Mouse (Mus musculus): ENCODE results near the gene Ddx11. TPM values are rescaled to one million over a fixed set of nuclear protein-coding genes. Genes with fewer than 3 reads are reported as not detected.

The Ddx11 gene
- polyA plus RNA-seq (2014; fragmentation: Illumina TruSeq; extraction: RNeasy Lipid Tissue Mini Kit (QIAGEN cat#74804); ENCODE audit: low replicate concordance), result 1.7 TPM

GRCm38 (mm10) chr17:66123066-66123815 lies at the start of gene Ddx11:
Gene Ddx11, plus strand, starts transcription at chr17:66123520.

GRCm38 (mm10) chr17:66076934-66077333 lies 46.4 kb upstream of the Ddx11 start, which contains the start of gene Ankrd12:
Gene Ankrd12, minus strand, starts transcription at chr17:66077089.

GRCm38 (mm10) chr17:66101380-66102330 lies 21.7 kb upstream of the Ddx11 start, which contains the start of gene Ndufv2:
Gene Ndufv2, minus strand, starts transcription at chr17:66101559.

GRCm38 (mm10) chr17:66111402-66111959 lies 11.8 kb upstream of the Ddx11 start, which contains the start of gene Washc1:
Gene Washc1, plus strand, starts transcription at chr17:66111545.

Other genes with a start within 250 kb of the Ddx11 start
- gene Ralbp1, start 237.7 kb upstream of the Ddx11 start, polyA plus RNA-seq (2014; fragmentation: Illumina TruSeq; extraction: RNeasy Lipid Tissue Mini Kit (QIAGEN cat#74804); ENCODE audit: low replicate concordance), result 40.3 TPM
- 86.9 TPM for gene Twsg1, start 172.3 kb upstream of the Ddx11 start, polyA plus RNA-seq (2014; fragmentation: Illumina TruSeq; extraction: RNeasy Lipid Tissue Mini Kit (QIAGEN cat#74804); ENCODE audit: low replicate concordance)
- gene Ankrd12, start 46.4 kb upstream of the Ddx11 start, polyA plus RNA-seq (2014; fragmentation: Illumina TruSeq; extraction: RNeasy Lipid Tissue Mini Kit (QIAGEN cat#74804); ENCODE audit: low replicate concordance), result 32.8 TPM
- 991 TPM for gene Ndufv2, start 22.0 kb upstream of the Ddx11 start, polyA plus RNA-seq (2014; fragmentation: Illumina TruSeq; extraction: RNeasy Lipid Tissue Mini Kit (QIAGEN cat#74804); ENCODE audit: low replicate concordance)
- 0.78 TPM for gene Washc1, start 12.0 kb upstream of the Ddx11 start, polyA plus RNA-seq (2014; fragmentation: Illumina TruSeq; extraction: RNeasy Lipid Tissue Mini Kit (QIAGEN cat#74804); ENCODE audit: low replicate concordance)